Mouse (Mus musculus): Measurements from ENCODE around the gene Szt2.

DNA sequence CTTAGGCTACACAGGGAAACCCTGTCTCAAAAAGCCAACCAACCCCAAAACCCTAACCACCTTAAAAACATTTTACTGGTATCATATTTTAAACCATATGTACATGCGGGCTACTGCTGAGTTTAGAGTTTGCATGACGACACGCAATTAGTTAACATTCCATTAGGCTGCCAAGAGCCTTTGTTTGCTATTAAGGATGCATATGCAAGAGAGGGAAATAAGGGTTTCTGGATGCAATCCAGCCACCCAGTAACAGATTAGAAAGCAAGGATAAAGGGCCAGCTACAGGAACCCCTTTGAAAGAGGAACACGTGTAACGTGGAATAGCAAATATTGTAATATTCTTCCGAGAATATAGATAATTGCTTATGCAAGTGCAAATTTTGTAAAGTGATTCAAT is 55.4 kb downstream of the Szt2 start:
- no peak for TF ChIP-seq CTCF (conservative IDR thresholded peaks at IDR 0.05 in 1 of 2, IDR thresholded peaks at IDR 0.05 in 1 of 2; ENCODE audit: low read depth in 2 of 2, low read length in 2 of 2)
- no peak for TF ChIP-seq POLR2AphosphoS2 (IDR thresholded peaks at IDR 0.05; ENCODE audit: low read depth, low read length)
- no peak for TF ChIP-seq MYC (IDR thresholded peaks at IDR 0.05; ENCODE audit: low read depth, low read length)
- TF ChIP-seq NRF1 (IDR thresholded peaks at IDR 0.05; ENCODE audit: low read depth, low read length), result no peak
- TF ChIP-seq MAZ (IDR thresholded peaks at IDR 0.05; ENCODE audit: low read depth, low read length), result no peak
- no peak for TF ChIP-seq MAFK (IDR thresholded peaks at IDR 0.05; ENCODE audit: insufficient replicate concordance, low read length)
- no peak for TF ChIP-seq ZMIZ1 (IDR thresholded peaks at IDR 0.05; ENCODE audit: low read depth, low read length)
- TF ChIP-seq BHLHE40 (IDR thresholded peaks at IDR 0.05; ENCODE audit: low read depth, low read length), result no peak
- no peak for TF ChIP-seq POLR2A (IDR thresholded peaks at IDR 0.05; ENCODE audit: low read depth, low read length)
- no peak for TF ChIP-seq SMC3 (IDR thresholded peaks at IDR 0.05; ENCODE audit: low read depth, low read length)
- TF ChIP-seq HCFC1 (IDR thresholded peaks at IDR 0.05; ENCODE audit: low read depth, low read length), result no peak
- no peak for TF ChIP-seq SIN3A (IDR thresholded peaks at IDR 0.05; ENCODE audit: low read length)
- TF ChIP-seq MXI1 (IDR thresholded peaks at IDR 0.05; ENCODE audit: low read depth, low read length), result no peak
